Mouse (Mus musculus) embryonic facial prominence, embryonic 14.5 days (tissue): ENCODE measurements around the gene Sox21. TPM values are rescaled to one million over a fixed set of nuclear protein-coding genes. Genes with fewer than 3 reads are reported as not detected.

Experiments used
- microRNA-seq: library from miRNA; unstranded; fragments of <30 nt; microRNA quantifications from one replicate; pipeline ENCODE4, GENCODE M21; 2016; ENCODE audit warnings: borderline number of aligned reads
- polyA plus RNA-seq: library from polyadenylated mRNA; unstranded; fragments of >200 nt; fragmentation: Nextera tagmentation; extraction: Ambion mirVana; gene quantifications from 2 replicates; pipeline ENCODE4 v1.2.1, GENCODE M21; 2014

Sox21 gene
- polyA plus RNA-seq, 1 experiment from 2014 or later, result 2.2 TPM

Small RNAs within 50 kb of the gene (microRNA-seq; reads per million reads assigned to microRNA genes)
- not detected for gene Mir6241

Other genes with a start within 250 kb of the Sox21 start
- 9.1 and 10.9 TPM in 2 replicates for gene Dct, start 184.8 kb downstream of the Sox21 start, polyA plus RNA-seq
- 38.3 and 42.0 TPM in 2 replicates for gene Tgds, start 104.3 kb downstream of the Sox21 start, polyA plus RNA-seq
- gene Gpr180, start 99.9 kb downstream of the Sox21 start, polyA plus RNA-seq, result 91.1 and 92.9 TPM in 2 replicates
- gene Gm9376, start 29.9 kb upstream of the Sox21 start, polyA plus RNA-seq, result not detected in 2 replicates